Mouse (Mus musculus) heart, embryonic 10.5 days (tissue): ENCODE results near the gene Spin1. TPM values are rescaled to one million over a fixed set of nuclear protein-coding genes. Genes with fewer than 3 reads are reported as not detected.
"Not testable (repeated sequence)": the region's sequence is repeated elsewhere in the genome, so short reads cannot be mapped to it uniquely, and the experiment has no call there.

Experiments used
- DNase-seq: peaks from one replicate; pipeline ENCODE4 v3.0.0-alpha.2; 2017; ENCODE audit warnings: low spot score
- H3K27ac ChIP-seq: fragments of 300-500 bp; sonication (generic); 2 replicates; pipeline ENCODE4 v1.5.1; 2016; ENCODE audit warnings: mild to moderate bottlenecking
- H3K27me3 ChIP-seq: fragments of 300-500 bp; sonication (generic); 2 replicates; pipeline ENCODE4 v1.6.1; 2016; ENCODE audit warnings: mild to moderate bottlenecking; ENCODE audit not compliant: poor library complexity, insufficient read depth, severe bottlenecking
- H3K36me3 ChIP-seq: fragments of 300-500 bp; sonication (generic); 2 replicates; pipeline ENCODE4 v1.6.1; 2016; ENCODE audit warnings: mild to moderate bottlenecking, moderate library complexity
- H3K4me1 ChIP-seq: fragments of 300-500 bp; sonication (generic); 2 replicates; pipeline ENCODE4 v1.6.1; 2016; ENCODE audit warnings: mild to moderate bottlenecking
- H3K4me3 ChIP-seq: fragments of 300-500 bp; sonication (generic); 2 replicates; pipeline ENCODE4 v1.5.1; 2016; ENCODE audit warnings: mild to moderate bottlenecking, moderate library complexity
- H3K9me3 ChIP-seq: fragments of 300-500 bp; sonication (generic); 2 replicates; pipeline ENCODE4 v1.6.1; 2016; ENCODE audit warnings: mild to moderate bottlenecking, moderate library complexity
- WGBS: fragments of 180-500 bp; shearing (Covaris S2); methylation state at CpG from one replicate; pipeline ENCODE4 v1.1.7; 2016; 5-methylcytosine and 5-hydroxymethylcytosine counted together
- polyA plus RNA-seq: library from polyadenylated mRNA; unstranded; fragments of >200 nt; fragmentation: Nextera tagmentation; extraction: Ambion mirVana; gene quantifications from 2 replicates; pipeline ENCODE4 v1.2.1, GENCODE M21; 2016

Spin1 gene
- polyA plus RNA-seq, 1 experiment from 2014 or later, result 63.4 TPM

DNA sequence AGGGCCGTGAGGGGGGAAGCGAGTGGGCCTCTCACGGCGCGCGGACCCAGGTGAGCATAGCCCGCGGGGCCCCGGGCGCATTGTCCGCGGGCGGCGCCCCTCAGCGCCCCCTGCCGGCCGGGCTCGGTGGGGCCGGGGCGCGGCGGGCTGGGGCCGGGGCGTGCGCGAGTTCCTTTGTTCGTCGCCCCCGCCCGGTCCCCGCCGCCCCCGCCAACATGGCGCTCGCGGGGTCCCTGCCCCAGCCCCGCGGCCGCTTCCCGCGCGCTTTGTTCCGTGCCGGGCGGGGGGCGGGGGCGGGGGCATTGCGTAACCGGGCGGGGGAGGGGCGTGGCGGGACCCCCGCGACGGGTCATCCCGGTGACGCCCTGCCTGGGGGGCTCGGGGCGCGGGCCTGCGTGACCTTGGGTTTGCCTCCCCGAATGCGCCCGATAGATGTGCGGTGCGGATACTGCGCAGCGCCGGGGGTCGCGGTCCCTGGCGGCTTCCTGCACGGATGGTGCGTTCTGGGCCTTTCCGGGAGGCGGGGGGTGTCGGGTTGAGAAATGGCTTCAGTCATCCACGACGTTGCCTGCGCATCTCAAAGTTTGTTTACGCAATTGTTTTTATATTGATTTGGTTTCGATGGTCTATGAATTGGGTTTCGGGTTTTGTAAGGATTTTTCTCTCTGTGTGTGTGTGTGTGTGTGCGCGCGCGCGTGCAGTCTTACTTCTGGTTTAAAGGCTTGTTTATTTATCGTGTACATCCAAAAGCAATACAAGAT is 516 bp downstream of the Spin1 start:
- Histone ChIP-seq H3K9me3 (no peaks in the 10 kb centered on the region; the same call in 1 of the 2 replicates), H3K4me1 (peaks cover 5% of the 10 kb centered on the region; the same call in 1 of the 2 replicates), H3K27me3 (no peaks in the 10 kb centered on the region), H3K27ac (peak overlapping the region; percentile 99), H3K4me3 (peak overlapping the region; percentile 90), H3K36me3 (peaks cover 28% of the 10 kb centered on the region)
- peak; percentile 81 for DNase-seq
- WGBS, result 2% methylated on average over 88 of the region's 89 CpGs

- Histone ChIP-seq H3K27ac (peak overlapping the region; percentile 99), H3K27me3 (no peaks in the 10 kb centered on the region), H3K36me3 (peaks cover 33% of the 10 kb centered on the region), H3K4me1 (peaks cover 5% of the 10 kb centered on the region; the same call in 1 of the 2 replicates), H3K4me3 (peak overlapping the region; percentile 90), H3K9me3 (no peaks in the 10 kb centered on the region; the same call in 1 of the 2 replicates)
- DNase-seq, result no peak
- WGBS, result 36% methylated on average over 11 of the region's 11 CpGs
These were observed 1.1 kb downstream of the Spin1 start for GRCm38 (mm10) chr13:51101777-51102132.

GRCm38 (mm10) chr13:51103111-51103725 is 2.5 kb downstream of the Spin1 start:
- no peak overlapping the region for H3K27ac ChIP-seq
- H3K36me3 ChIP-seq, result peaks cover 40% of the 10 kb centered on the region
- H3K9me3 ChIP-seq, result no peaks in the 10 kb centered on the region; the same call in 1 of the 2 replicates
- 90% methylated on average over 9 of the region's 9 CpGs for WGBS
- peak overlapping the region; percentile 90; the same call in 1 of the 2 replicates for H3K4me3 ChIP-seq
- peaks cover 5% of the 10 kb centered on the region; the same call in 1 of the 2 replicates for H3K4me1 ChIP-seq
- DNase-seq, result no peak
- H3K27me3 ChIP-seq, result no peaks in the 10 kb centered on the region

GRCm38 (mm10) chr13:51103861-51104650 is 3.4 kb downstream of the Spin1 start:
- H3K9me3 ChIP-seq, result no peaks in the 10 kb centered on the region; the same call in 1 of the 2 replicates

GRCm38 (mm10) chr13:51105861-51106655 is 5.4 kb downstream of the Spin1 start:
- no peak overlapping the region for H3K27ac ChIP-seq
- H3K9me3 ChIP-seq, result peaks cover 2% of the 10 kb centered on the region; the same call in 1 of the 2 replicates
- H3K4me3 ChIP-seq, result no peak overlapping the region
- peaks cover 67% of the 10 kb centered on the region for H3K36me3 ChIP-seq
- H3K27me3 ChIP-seq, result no peaks in the 10 kb centered on the region
- H3K4me1 ChIP-seq, result peaks cover 5% of the 10 kb centered on the region; the same call in 1 of the 2 replicates
- WGBS, result 91% methylated on average over 3 of the region's 3 CpGs
- no peak for DNase-seq

More at GRCm38 (mm10) chr13:51103861-51104650, 3.4 kb downstream of the Spin1 start:
- DNase-seq, result no peak
- Histone ChIP-seq H3K4me1 (peaks cover 5% of the 10 kb centered on the region; the same call in 1 of the 2 replicates), H3K36me3 (peaks cover 48% of the 10 kb centered on the region), H3K27me3 (no peaks in the 10 kb centered on the region), H3K27ac (no peak overlapping the region), H3K4me3 (no peak overlapping the region)
- 94% methylated on average over 9 of the region's 9 CpGs for WGBS

DNA sequence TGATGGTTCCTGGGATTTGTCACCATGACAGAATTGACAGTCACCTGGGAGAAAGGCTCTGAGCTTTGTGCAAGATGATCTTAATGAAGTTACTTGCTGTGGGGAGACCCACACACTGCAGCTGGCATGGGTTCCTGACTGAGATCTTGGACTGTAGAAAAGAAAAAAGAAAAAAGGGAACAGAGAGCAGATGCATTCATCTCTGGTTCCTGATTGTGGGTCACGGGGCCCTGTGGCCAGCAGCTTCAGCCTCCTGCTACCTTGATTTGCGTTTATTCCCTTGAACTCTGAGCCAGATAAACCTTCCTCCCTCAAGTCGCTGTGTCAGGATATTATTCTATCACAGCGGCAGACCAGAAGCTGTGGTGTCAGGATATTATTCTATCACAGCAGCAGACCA is 6.1 kb downstream of the Spin1 start:
- Histone ChIP-seq H3K4me3 (no peak overlapping the region), H3K27me3 (no peaks in the 10 kb centered on the region), H3K36me3 (peaks cover 74% of the 10 kb centered on the region), H3K9me3 (peaks cover 4% of the 10 kb centered on the region; the same call in 1 of the 2 replicates), H3K4me1 (peaks cover 5% of the 10 kb centered on the region; the same call in 1 of the 2 replicates), H3K27ac (no peak overlapping the region)
- DNase-seq, result no peak
- 91% methylated on average over 4 of the region's 4 CpGs for WGBS

- peaks cover 4% of the 10 kb centered on the region; the same call in 1 of the 2 replicates for H3K9me3 ChIP-seq
- H3K4me1 ChIP-seq, result peaks cover 6% of the 10 kb centered on the region
- WGBS, result 94% methylated on average over 2 of the region's 2 CpGs
- peaks cover 71% of the 10 kb centered on the region for H3K36me3 ChIP-seq
- no peak for DNase-seq
- no peak overlapping the region for H3K27ac ChIP-seq
- H3K27me3 ChIP-seq, result no peaks in the 10 kb centered on the region
- no peak overlapping the region for H3K4me3 ChIP-seq
These were observed 8.8 kb downstream of the Spin1 start for GRCm38 (mm10) chr13:51109517-51109916.

GRCm38 (mm10) chr13:51114398-51114797 is 13.7 kb downstream of the Spin1 start:
- Histone ChIP-seq H3K36me3 (peaks cover 42% of the 10 kb centered on the region), H3K4me3 (peak overlapping the region; percentile 1; the same call in 1 of the 2 replicates), H3K27ac (peak overlapping the region; percentile 19; the same call in 1 of the 2 replicates), H3K4me1 (peaks cover 34% of the 10 kb centered on the region)
- not testable (repeated sequence) for H3K27me3 ChIP-seq, H3K9me3 ChIP-seq, DNase-seq
- WGBS, result 31% methylated on average over 4 of the region's 4 CpGs

GRCm38 (mm10) chr13:51115762-51116161 is 15.1 kb downstream of the Spin1 start:
- no peak overlapping the region for H3K27ac ChIP-seq
- no peak for DNase-seq
- no peak overlapping the region for H3K4me3 ChIP-seq
- peaks cover 28% of the 10 kb centered on the region for H3K36me3 ChIP-seq
- 79% methylated on average over 3 of the region's 3 CpGs for WGBS
- H3K27me3 ChIP-seq, result no peaks in the 10 kb centered on the region
- peaks cover 48% of the 10 kb centered on the region for H3K4me1 ChIP-seq
- H3K9me3 ChIP-seq, result 0 out of 2 replicates have a peak, but pooled peaks cover 4% of the 10 kb centered on the region

GRCm38 (mm10) chr13:51120734-51121133 is 20.1 kb downstream of the Spin1 start:
- H3K9me3 ChIP-seq, result no peaks in the 10 kb centered on the region
- H3K4me1 ChIP-seq, result peaks cover 70% of the 10 kb centered on the region
- WGBS, result 8% methylated on average over 4 of the region's 4 CpGs
- peaks cover 10% of the 10 kb centered on the region for H3K36me3 ChIP-seq
- no peaks in the 10 kb centered on the region for H3K27me3 ChIP-seq
- DNase-seq, result no peak
- peak overlapping the region; percentile 49; the same call in 1 of the 2 replicates for H3K27ac ChIP-seq
- H3K4me3 ChIP-seq, result peak overlapping the region; percentile 5; the same call in 1 of the 2 replicates

DNA sequence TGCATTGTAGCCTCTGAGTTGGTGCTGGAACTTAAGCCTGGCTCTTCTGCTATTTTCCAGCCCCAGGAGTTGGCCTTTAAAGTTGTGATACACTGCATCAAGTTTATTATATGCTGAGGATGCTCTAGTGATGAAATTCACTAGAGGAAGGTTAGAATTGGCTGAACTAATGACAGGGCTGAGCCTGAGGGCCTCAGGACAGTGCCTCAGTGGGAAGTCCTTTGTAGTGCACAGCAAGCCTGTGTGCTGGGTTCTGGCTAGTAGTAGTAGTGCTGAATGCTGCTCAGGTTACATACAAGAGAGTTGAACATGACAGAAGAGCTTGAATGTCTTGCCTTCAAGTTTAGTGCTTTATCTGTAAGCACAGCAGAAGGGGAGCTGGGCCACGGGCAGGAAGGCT is 21.3 kb downstream of the Spin1 start:
- H3K36me3 ChIP-seq, result peaks cover 14% of the 10 kb centered on the region
- H3K4me3 ChIP-seq, result no peak overlapping the region
- peaks cover 67% of the 10 kb centered on the region for H3K4me1 ChIP-seq
- H3K9me3 ChIP-seq, result no peaks in the 10 kb centered on the region
- DNase-seq, result no peak
- H3K27me3 ChIP-seq, result no peaks in the 10 kb centered on the region
- WGBS, result 9% methylated on average over 1 of the region's 1 CpGs
- peak overlapping the region; percentile 49; the same call in 1 of the 2 replicates for H3K27ac ChIP-seq

GRCm38 (mm10) chr13:51122771-51123170 is 22.1 kb downstream of the Spin1 start:
- 87% methylated on average over 8 of the region's 8 CpGs for WGBS
- H3K27ac ChIP-seq, result no peak overlapping the region
- H3K4me1 ChIP-seq, result peaks cover 75% of the 10 kb centered on the region
- peaks cover 14% of the 10 kb centered on the region for H3K36me3 ChIP-seq
- H3K9me3 ChIP-seq, result no peaks in the 10 kb centered on the region
- no peak for DNase-seq
- H3K27me3 ChIP-seq, result no peaks in the 10 kb centered on the region
- no peak overlapping the region for H3K4me3 ChIP-seq
